Mouse (Mus musculus) neural tube, embryonic 14.5 days (tissue): ENCODE measurements around the gene Rev1. TPM values are rescaled to one million over a fixed set of nuclear protein-coding genes. Genes with fewer than 3 reads are reported as not detected.
"Not testable (repeated sequence)": the region's sequence is repeated elsewhere in the genome, so short reads cannot be mapped to it uniquely, and the experiment has no call there.

Experiments used
- ATAC-seq: fragments of 200-750 bp; cut with Nextera tagmentation; 2 replicates; pipeline ENCODE4 v1.8.0; 2017; ENCODE audit warnings: low read depth, mild to moderate bottlenecking, moderate TSS enrichment, moderate library complexity
- H3K27ac ChIP-seq: fragments of 300-500 bp; sonication (generic); 2 replicates; pipeline ENCODE4 v1.5.1; 2014; ENCODE audit warnings: low read depth, mild to moderate bottlenecking, control low read depth, low read length, moderate library complexity, mixed read lengths
- H3K27me3 ChIP-seq: fragments of 300-500 bp; sonication (generic); 2 replicates; pipeline ENCODE4 v1.6.1; 2014; ENCODE audit warnings: low read length; ENCODE audit not compliant: control insufficient read depth, insufficient read depth
- H3K36me3 ChIP-seq: fragments of 300-500 bp; sonication (generic); 2 replicates; pipeline ENCODE4 v1.6.1; 2014; ENCODE audit warnings: low read length, mixed read lengths; ENCODE audit not compliant: control insufficient read depth, insufficient read depth
- H3K4me1 ChIP-seq: fragments of 300-500 bp; sonication (generic); 2 replicates; pipeline ENCODE4 v1.6.1; 2014; ENCODE audit warnings: low read length; ENCODE audit not compliant: control insufficient read depth, insufficient read depth
- H3K4me2 ChIP-seq: fragments of 300-500 bp; sonication (generic); 2 replicates; pipeline ENCODE4 v1.6.1; 2014; ENCODE audit warnings: mild to moderate bottlenecking, low read depth, low read length, control low read depth
- H3K4me3 ChIP-seq: fragments of 300-500 bp; sonication (generic); 2 replicates; pipeline ENCODE4 v1.5.1; 2014; ENCODE audit warnings: low read depth, low read length, control low read depth, mixed read lengths
- H3K9ac ChIP-seq: fragments of 300-500 bp; sonication (generic); replicated peaks from 2 replicates; pipeline ENCODE4 v1.6.1; 2014; ENCODE audit warnings: low read depth, mild to moderate bottlenecking, control low read depth, low read length, mixed read lengths
- H3K9me3 ChIP-seq: fragments of 300-500 bp; sonication (generic); 2 replicates; pipeline ENCODE4 v1.6.1; 2016; ENCODE audit warnings: low read length; ENCODE audit not compliant: control insufficient read depth
- WGBS: fragments of 180-500 bp; shearing (Covaris S2); extraction: QIAGEN DNeasy Blood & Tissue Kit; methylation state at CpG from one replicate; pipeline ENCODE4 v1.1.7; 2014; 5-methylcytosine and 5-hydroxymethylcytosine counted together
- polyA plus RNA-seq: library from polyadenylated mRNA; unstranded; fragments of >200 nt; fragmentation: Nextera tagmentation; extraction: Ambion mirVana; gene quantifications from 2 replicates; pipeline ENCODE4 v1.2.1, GENCODE M21; 2014

The Rev1 gene
- polyA plus RNA-seq, 1 experiment from 2014 or later, result 42.9 TPM

DNA sequence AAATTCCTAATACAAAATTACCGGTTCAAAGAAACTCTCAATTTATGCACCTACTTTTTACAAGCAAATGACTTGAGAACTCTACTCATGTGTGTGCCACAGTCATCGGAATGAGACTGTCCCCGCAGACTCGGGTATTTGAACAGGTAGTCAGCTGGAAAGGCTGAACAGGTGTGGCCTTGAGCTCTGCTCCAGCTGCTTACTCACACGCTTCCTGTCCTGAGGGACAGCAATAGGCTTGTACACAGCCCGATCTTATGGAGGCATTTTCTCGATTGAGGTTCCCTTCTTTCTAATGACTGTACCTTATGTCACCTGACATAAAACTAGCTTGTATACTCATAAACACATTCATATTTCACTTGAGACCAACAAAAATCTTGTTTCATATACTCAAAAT lies 19.8 kb downstream of the Rev1 start:
- no peak overlapping the region for H3K27ac ChIP-seq
- H3K4me2 ChIP-seq, result no peak overlapping the region
- no peaks in the 10 kb centered on the region for H3K36me3 ChIP-seq
- no peaks in the 10 kb centered on the region for H3K4me1 ChIP-seq
- no peaks in the 10 kb centered on the region for H3K9me3 ChIP-seq
- no peak overlapping the region for H3K9ac ChIP-seq
- H3K27me3 ChIP-seq, result no peaks in the 10 kb centered on the region
- no peak overlapping the region for H3K4me3 ChIP-seq
- no peak for ATAC-seq
- 86% methylated on average over 7 of the region's 7 CpGs for WGBS

DNA sequence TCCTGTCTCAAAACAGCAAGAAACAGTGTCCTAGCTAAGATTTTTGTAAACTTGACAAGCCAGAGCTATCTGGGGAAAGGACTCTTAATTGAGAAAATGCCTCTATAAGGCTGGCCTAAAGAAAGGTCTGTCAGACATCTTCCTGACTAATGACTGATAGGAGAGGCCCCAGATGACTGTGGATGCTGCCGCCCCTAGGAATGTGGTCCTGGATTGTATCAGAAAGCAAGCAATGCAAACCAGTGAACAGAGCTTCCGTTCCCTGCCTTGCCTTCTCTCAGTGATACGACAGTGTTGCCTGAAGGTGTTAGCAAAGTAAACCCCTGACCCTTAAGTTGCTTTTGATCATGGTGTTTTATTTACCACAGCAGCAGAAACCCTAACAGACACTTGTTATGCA lies 25.8 kb downstream of the Rev1 start:
- no peak overlapping the region for H3K4me2 ChIP-seq
- no peaks in the 10 kb centered on the region for H3K9me3 ChIP-seq
- ATAC-seq, result no peak
- 83% methylated on average over 3 of the region's 3 CpGs for WGBS
- H3K27me3 ChIP-seq, result no peaks in the 10 kb centered on the region
- H3K36me3 ChIP-seq, result no peaks in the 10 kb centered on the region
- H3K27ac ChIP-seq, result no peak overlapping the region
- no peak overlapping the region for H3K9ac ChIP-seq
- H3K4me3 ChIP-seq, result no peak overlapping the region
- no peaks in the 10 kb centered on the region for H3K4me1 ChIP-seq

DNA sequence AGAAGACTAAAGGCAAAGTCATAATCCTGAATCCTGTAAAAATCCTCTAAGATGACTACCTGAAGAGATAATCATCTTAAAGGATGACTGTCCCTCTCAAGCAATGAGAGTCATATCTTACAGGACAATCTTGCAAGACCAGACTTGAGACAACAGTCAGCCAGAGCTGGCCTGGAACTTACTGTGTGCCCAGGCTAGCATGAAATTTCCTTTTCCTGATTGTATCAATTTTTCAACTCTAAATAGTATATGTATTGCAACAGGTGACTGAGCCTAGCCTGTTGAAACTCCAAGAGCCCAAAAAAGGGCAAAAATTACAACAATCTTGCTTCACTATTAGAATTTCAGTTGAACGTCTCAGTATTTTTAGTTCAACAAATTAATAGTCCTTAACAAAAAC lies 26.4 kb downstream of the Rev1 start:
- Histone ChIP-seq H3K4me1 (no peaks in the 10 kb centered on the region), H3K27ac (no peak overlapping the region), H3K36me3 (no peaks in the 10 kb centered on the region), H3K27me3 (no peaks in the 10 kb centered on the region), H3K9me3 (no peaks in the 10 kb centered on the region), H3K4me3 (no peak overlapping the region), H3K9ac (no peak overlapping the region), H3K4me2 (no peak overlapping the region)
- 94% methylated on average over 1 of the region's 1 CpGs for WGBS
- no peak for ATAC-seq

DNA sequence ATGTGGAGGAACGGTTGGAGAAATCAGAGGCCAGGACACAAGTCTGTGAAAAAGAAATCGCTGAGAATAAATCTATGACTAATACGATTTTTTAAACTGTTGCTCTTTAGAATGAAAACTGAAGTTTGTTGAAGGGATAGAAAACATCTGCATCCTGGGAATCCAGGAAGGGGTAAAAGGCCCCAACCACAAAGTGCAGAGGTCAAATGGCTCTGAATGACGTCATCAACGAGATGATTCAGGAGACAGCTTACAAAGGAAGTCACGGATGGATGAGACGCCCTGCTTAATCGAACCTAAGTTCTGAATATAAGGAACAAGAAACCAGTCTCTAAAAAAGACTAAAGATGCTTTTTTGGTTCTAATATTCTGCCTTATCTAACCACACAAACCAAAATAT lies 48.3 kb downstream of the Rev1 start:
- Histone ChIP-seq H3K27me3 (no peaks in the 10 kb centered on the region), H3K4me1 (no peaks in the 10 kb centered on the region), H3K4me3 (no peak overlapping the region), H3K4me2 (no peak overlapping the region), H3K9me3 (no peaks in the 10 kb centered on the region), H3K36me3 (peaks cover 32% of the 10 kb centered on the region), H3K9ac (no peak overlapping the region), H3K27ac (no peak overlapping the region)
- ATAC-seq, result no peak
- WGBS, result 79% methylated on average over 8 of the region's 8 CpGs

DNA sequence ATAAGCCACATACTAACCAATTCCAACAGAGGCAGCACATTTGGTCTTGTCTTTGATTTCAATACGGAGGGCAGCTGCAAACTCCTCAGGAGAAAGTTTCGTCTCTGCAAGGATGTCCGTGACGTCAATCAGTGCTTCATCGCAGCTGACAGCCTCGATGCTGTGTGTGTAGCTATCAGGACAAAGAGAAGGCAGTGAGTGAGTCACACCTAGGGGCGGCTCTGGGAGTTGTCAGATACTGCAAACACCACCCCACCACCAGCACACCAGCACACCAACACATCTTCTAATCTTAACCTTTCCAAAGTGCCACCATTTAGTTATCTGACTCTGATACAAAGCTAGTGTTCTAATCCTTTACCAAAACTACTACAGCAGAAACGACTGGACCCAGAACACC lies 58.3 kb downstream of the Rev1 start:
- peaks cover 44% of the 10 kb centered on the region for H3K36me3 ChIP-seq

DNA sequence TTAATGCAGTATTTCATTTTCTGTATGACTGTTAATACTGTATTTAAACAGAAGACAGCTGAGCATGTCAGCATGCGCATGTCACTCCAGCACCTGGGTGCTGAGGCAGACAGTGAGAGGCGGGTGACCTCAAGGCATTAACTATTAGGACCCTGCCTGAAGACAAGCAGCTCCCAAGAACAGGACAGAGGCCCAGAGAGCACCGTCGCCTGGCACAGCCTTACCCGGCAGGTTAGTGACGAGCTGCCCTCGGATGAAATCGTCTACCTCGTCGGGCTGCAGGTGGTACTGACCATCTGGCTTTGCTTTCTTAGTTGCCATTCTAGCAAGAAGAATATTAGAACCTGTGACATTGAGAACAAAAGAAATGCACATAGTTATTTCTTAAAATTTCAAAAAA lies 62.3 kb downstream of the Rev1 start:
- ATAC-seq, result no peak
- Histone ChIP-seq H3K4me1 (no peaks in the 10 kb centered on the region), H3K9me3 (no peaks in the 10 kb centered on the region), H3K27ac (no peak overlapping the region), H3K4me2 (no peak overlapping the region), H3K9ac (no peak overlapping the region), H3K27me3 (no peaks in the 10 kb centered on the region), H3K36me3 (peaks cover 43% of the 10 kb centered on the region), H3K4me3 (no peak overlapping the region)
- 93% methylated on average over 10 of the region's 10 CpGs for WGBS

More for the DNA sequence above, 58.3 kb downstream of the Rev1 start:
- 91% methylated on average over 8 of the region's 8 CpGs for WGBS
- no peak overlapping the region for H3K9ac ChIP-seq
- no peaks in the 10 kb centered on the region for H3K27me3 ChIP-seq
- H3K4me3 ChIP-seq, result no peak overlapping the region
- H3K9me3 ChIP-seq, result no peaks in the 10 kb centered on the region
- no peak for ATAC-seq
- no peaks in the 10 kb centered on the region for H3K4me1 ChIP-seq
- no peak overlapping the region for H3K4me2 ChIP-seq
- H3K27ac ChIP-seq, result no peak overlapping the region

DNA sequence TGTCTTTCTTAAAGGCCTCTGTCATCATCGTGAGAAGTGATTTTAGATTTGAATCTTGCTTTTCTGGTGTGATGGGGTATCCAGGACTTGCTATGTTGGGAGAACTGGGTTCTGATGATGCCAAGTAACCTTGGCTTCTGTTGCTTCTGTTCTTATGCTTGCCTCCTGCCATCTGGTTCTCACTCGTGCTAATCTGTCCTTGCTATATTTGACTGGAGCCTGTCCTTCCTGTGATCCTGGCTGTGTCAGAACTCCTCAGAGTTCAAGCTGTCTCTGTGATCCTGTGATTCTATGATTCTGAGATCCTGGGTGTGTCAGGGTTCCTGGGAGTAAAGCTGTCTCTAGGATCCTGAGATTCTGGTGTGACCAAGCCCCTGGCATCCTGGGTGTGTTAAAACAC lies 67.4 kb downstream of the Rev1 start:
- H3K4me3 ChIP-seq, H3K4me1 ChIP-seq, H3K27me3 ChIP-seq, H3K27ac ChIP-seq, ATAC-seq, H3K9ac ChIP-seq, H3K4me2 ChIP-seq, H3K9me3 ChIP-seq: not testable (repeated sequence)
- peaks cover 38% of the 10 kb centered on the region for H3K36me3 ChIP-seq
- WGBS, result 95% methylated on average over 2 of the region's 2 CpGs

DNA sequence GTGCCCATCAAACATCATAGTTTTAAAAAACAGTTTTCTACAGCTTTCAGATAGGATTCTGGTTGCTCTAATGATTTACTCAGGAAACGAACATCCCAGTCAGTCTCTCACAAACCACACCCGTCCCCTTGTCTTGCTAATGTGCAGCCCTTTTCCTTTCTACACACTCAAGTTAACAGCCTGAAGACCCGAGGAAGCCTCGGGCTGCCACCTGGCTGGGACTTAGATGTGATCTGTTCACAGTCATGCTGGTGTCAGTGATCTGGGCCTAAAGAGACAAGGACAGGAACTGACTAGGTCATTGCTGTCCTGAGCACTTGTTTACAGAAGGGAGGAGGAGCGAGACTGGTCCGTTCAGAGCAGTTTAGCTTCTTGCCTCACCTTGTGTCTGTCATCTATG lies 71.2 kb downstream of the Rev1 start:
- H3K9ac ChIP-seq, result no peak overlapping the region
- no peak overlapping the region for H3K27ac ChIP-seq
- no peak overlapping the region for H3K4me3 ChIP-seq
- H3K9me3 ChIP-seq, result no peaks in the 10 kb centered on the region
- ATAC-seq, result no peak
- no peak overlapping the region for H3K4me2 ChIP-seq
- 81% methylated on average over 6 of the region's 6 CpGs for WGBS
- H3K4me1 ChIP-seq, result no peaks in the 10 kb centered on the region
- H3K27me3 ChIP-seq, result no peaks in the 10 kb centered on the region
- peaks cover 58% of the 10 kb centered on the region for H3K36me3 ChIP-seq

DNA sequence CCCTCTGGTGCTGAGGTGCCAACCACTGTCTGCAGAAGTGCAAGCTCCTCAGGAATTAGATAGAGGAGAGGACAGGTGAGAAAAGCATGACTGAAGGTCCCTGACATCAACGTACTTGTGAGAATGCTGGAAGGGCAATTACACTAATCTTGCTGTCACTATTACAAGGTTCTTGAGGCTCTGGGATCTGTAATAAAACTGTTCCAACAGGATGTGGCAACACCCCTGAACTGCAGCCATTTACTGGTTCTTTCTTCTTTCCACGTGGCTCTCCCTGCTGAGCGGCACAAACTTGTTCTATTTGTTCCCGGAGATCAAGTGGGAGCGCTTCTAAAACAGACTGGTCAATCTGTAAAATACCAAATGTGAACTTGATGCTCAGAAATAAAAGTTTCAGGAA lies 74.4 kb downstream of the Rev1 start:
- Histone ChIP-seq H3K27ac (no peak overlapping the region), H3K27me3 (no peaks in the 10 kb centered on the region), H3K36me3 (peaks cover 71% of the 10 kb centered on the region), H3K4me1 (no peaks in the 10 kb centered on the region), H3K9me3 (no peaks in the 10 kb centered on the region), H3K9ac (no peak overlapping the region), H3K4me2 (no peak overlapping the region), H3K4me3 (no peak overlapping the region)
- ATAC-seq, result no peak
- WGBS, result 74% methylated on average over 5 of the region's 5 CpGs

DNA sequence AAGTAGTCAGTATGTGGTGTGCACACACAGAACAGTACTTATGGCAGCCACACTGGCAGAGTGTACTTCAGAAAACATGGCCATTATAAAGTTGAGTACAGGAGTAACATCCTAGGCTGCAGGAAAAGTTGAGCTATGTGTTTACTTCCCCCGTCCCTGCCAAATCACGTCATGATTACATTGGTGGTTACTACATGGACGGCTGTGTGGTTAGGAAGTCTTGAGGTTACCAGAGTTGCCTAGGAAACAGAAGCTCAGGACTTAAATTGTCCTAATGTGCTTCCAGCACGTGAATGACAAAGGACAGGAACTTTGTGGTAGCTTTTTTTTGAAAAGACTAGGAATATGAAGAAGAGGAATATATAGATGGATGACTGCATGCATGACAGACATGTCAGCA lies 80.0 kb downstream of the Rev1 start:
- Histone ChIP-seq H3K9me3 (no peaks in the 10 kb centered on the region), H3K4me1 (no peaks in the 10 kb centered on the region), H3K9ac (no peak overlapping the region), H3K4me3 (no peak overlapping the region), H3K27ac (no peak overlapping the region), H3K27me3 (no peaks in the 10 kb centered on the region), H3K4me2 (no peak overlapping the region), H3K36me3 (peaks cover 88% of the 10 kb centered on the region)
- no peak for ATAC-seq
- 76% methylated on average over 4 of the region's 4 CpGs for WGBS
